Mouse (Mus musculus) embryonic fibroblast, embryonic 13.5 days (primary cell): Measurements from ENCODE around the gene Rps12-ps3.

Source experiments
- CTCF ChIP-seq: IDR thresholded peaks from 2 replicates; pipeline ENCODE4 v1.5.1; 2011; ENCODE audit warnings: mild to moderate bottlenecking, control low read depth, low read length, moderate library complexity, borderline replicate concordance; ENCODE audit not compliant: insufficient read depth
- POLR2A ChIP-seq: IDR thresholded peaks from 2 replicates; pipeline ENCODE4 v1.6.1; 2011; ENCODE audit warnings: low read depth, mild to moderate bottlenecking, control low read depth, low read length, moderate library complexity

DNA sequence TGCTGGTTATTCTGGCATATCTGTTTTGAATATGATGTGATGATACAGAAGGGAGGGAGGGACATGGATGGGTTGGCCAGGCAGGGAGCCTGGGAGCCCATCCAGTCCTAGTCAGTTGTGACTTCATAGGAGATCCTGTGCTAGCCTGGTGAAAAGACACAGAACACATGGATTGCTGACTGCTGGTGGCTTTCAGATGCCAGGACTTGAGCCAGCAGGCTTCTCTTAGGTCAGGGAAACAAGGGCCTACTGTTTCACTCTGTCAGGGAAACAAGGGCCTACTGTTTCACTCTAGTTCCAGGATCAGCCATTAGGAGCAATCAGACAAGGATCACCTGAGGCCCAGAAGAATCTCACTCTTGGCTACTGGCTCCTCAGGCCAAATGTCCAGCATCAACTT, 41.2 kb upstream of the Rps12-ps3 start:
- TF ChIP-seq POLR2A (no peak), CTCF (no peak)
